Mouse (Mus musculus) small intestine, adult 2 months (tissue): ENCODE data around the gene Cracr2a.

ENCODE experiments used
- CTCF ChIP-seq: fragments of 200-500 bp; IDR thresholded peaks from 2 replicates; pipeline ENCODE4 v1.5.1; 2012; ENCODE audit warnings: low read depth, mild to moderate bottlenecking, control low read depth, inconsistent platforms, low read length, moderate library complexity, mixed read lengths; ENCODE audit not compliant: insufficient replicate concordance, insufficient read length; ENCODE audit errors: extremely low read depth
- POLR2A ChIP-seq: fragments of 200-500 bp; IDR thresholded peaks from 2 replicates; pipeline ENCODE4 v1.6.1; 2012; ENCODE audit warnings: low read depth, mild to moderate bottlenecking, control low read depth, inconsistent platforms, low read length, moderate library complexity

GRCm38 (mm10) chr6:127687181-127687860, 126.2 kb downstream of the Cracr2a start:
- TF ChIP-seq CTCF (no peak), POLR2A (no peak)
